Mouse (Mus musculus) limb, embryonic 14.5 days (tissue): ENCODE measurements around the gene Zfp580. TPM values are rescaled to one million over a fixed set of nuclear protein-coding genes. Genes with fewer than 3 reads are reported as not detected.
"Not testable (repeated sequence)": the region's sequence is repeated elsewhere in the genome, so short reads cannot be mapped to it uniquely, and the experiment has no call there.

Experiments used
- ATAC-seq: fragments of 200-750 bp; cut with Nextera tagmentation; 2 replicates; pipeline ENCODE4 v1.8.0; 2017; ENCODE audit warnings: low read depth, moderate number of reproducible peaks, moderate TSS enrichment; ENCODE audit not compliant: low FRiP score
- DNase-seq: peaks from one replicate; pipeline ENCODE4 v3.0.0-alpha.2; 2015; ENCODE audit warnings: low spot score
- H3K27ac ChIP-seq: fragments of 300-500 bp; sonication (generic); replicated peaks from 2 replicates; pipeline ENCODE4 v1.5.1; 2014; ENCODE audit warnings: low read depth, mild to moderate bottlenecking, low read length, moderate library complexity, mixed read lengths
- H3K27me3 ChIP-seq: fragments of 300-500 bp; sonication (generic); 2 replicates; pipeline ENCODE4 v1.6.1; 2014; ENCODE audit warnings: low read length, mixed read lengths; ENCODE audit not compliant: control insufficient read depth, insufficient read depth
- H3K36me3 ChIP-seq: fragments of 300-500 bp; sonication (generic); 2 replicates; pipeline ENCODE4 v1.6.1; 2014; ENCODE audit warnings: mild to moderate bottlenecking, low read length, moderate library complexity, mixed read lengths; ENCODE audit not compliant: control insufficient read depth, insufficient read depth
- H3K4me1 ChIP-seq: fragments of 300-500 bp; sonication (generic); 2 replicates; pipeline ENCODE4 v1.6.1; 2014; ENCODE audit warnings: antibody characterized with exemption, low read length, mixed read lengths; ENCODE audit not compliant: control insufficient read depth, insufficient read depth
- H3K4me2 ChIP-seq: fragments of 300-500 bp; sonication (generic); replicated peaks from 2 replicates; pipeline ENCODE4 v1.6.1; 2014; ENCODE audit warnings: low read depth, mild to moderate bottlenecking, low read length, moderate library complexity; ENCODE audit not compliant: severe bottlenecking
- H3K4me3 ChIP-seq: fragments of 300-500 bp; sonication (generic); replicated peaks from 2 replicates; pipeline ENCODE4 v1.5.1; 2014; ENCODE audit warnings: low read length
- H3K9ac ChIP-seq: fragments of 300-500 bp; sonication (generic); 2 replicates; pipeline ENCODE4 v1.6.1; 2014; ENCODE audit warnings: mild to moderate bottlenecking, low read depth, low read length, moderate library complexity; ENCODE audit not compliant: severe bottlenecking
- H3K9me3 ChIP-seq: fragments of 300-500 bp; sonication (generic); 2 replicates; pipeline ENCODE4 v1.6.1; 2016; ENCODE audit warnings: low read length; ENCODE audit not compliant: control insufficient read depth
- POLR2A ChIP-seq: fragments of 200-500 bp; IDR thresholded peaks from 2 replicates; pipeline ENCODE4 v1.8.0; 2012; ENCODE audit warnings: inconsistent platforms, mild to moderate bottlenecking, moderate library complexity, borderline replicate concordance; ENCODE audit not compliant: insufficient read depth, insufficient read length; ENCODE audit errors: extremely low read depth
- WGBS: fragments of 180-500 bp; shearing (Covaris S2); extraction: QIAGEN DNeasy Blood & Tissue Kit; methylation state at CpG from one replicate; pipeline ENCODE4 v1.1.7; 2014; 5-methylcytosine and 5-hydroxymethylcytosine counted together
- polyA plus RNA-seq, 2 experiments: library from polyadenylated mRNA; depleted of rRNA in 1 of 2; stranded (reverse) in 1 of 2; unstranded in 1 of 2; fragments of >200 nt; fragmentation: Nextera tagmentation in 1 of 2; extraction: Ambion mirVana in 1 of 2; gene quantifications; 2 replicates each; pipeline versions ENCODE4 v1.2.1 to v1.2.3; 2012 to 2014

The Zfp580 gene
- polyA plus RNA-seq, 2 experiments = 47.5 to 49.7 TPM

- H3K4me1 ChIP-seq = peaks cover 17% of the 10 kb centered on the region
- 97% methylated on average over 21 of the region's 21 CpGs for WGBS
- no peak for TF ChIP-seq POLR2A
- no peak overlapping the region for H3K9ac ChIP-seq
- no peak for ATAC-seq
- peaks cover 11% of the 10 kb centered on the region for H3K36me3 ChIP-seq
- DNase-seq = no peak
- no peak overlapping the region for H3K4me2 ChIP-seq
- H3K27me3 ChIP-seq = no peaks in the 10 kb centered on the region
- no peak overlapping the region for H3K27ac ChIP-seq
- no peaks in the 10 kb centered on the region for H3K9me3 ChIP-seq
- H3K4me3 ChIP-seq = no peak overlapping the region
These were observed 33.4 kb upstream of the Zfp580 start for GRCm38 (mm10) chr7:5017931-5018330.

DNA sequence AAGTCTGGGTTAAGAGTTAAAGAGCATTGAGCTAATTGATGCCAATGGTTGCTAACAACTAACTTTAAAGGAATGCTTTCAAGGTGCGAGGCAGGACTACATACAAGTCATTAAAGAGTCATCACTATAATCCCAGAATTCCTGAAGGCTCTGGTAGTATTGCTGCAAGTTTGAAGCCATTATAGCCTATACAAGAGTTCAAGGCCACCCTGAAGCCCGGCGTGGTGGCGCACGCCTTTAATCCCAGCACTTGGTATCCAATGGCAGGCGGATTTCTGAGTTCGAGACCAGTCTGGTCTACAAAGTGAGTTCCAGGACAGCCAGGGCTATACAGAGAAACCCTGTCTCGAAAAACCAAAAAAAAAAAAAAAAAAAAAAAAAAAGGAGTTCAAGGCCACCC, 31.8 kb upstream of the Zfp580 start:
- Histone ChIP-seq H3K4me3 (peak overlapping the region; percentile 90), H3K9ac (peak overlapping the region; percentile 93; the same call in 1 of the 2 replicates), H3K4me2 (peak overlapping the region; percentile 50), H3K4me1 (peaks cover 15% of the 10 kb centered on the region), H3K36me3 (peaks cover 26% of the 10 kb centered on the region), H3K27ac (peak overlapping the region; percentile 95)
- WGBS = 20% methylated on average over 8 of the region's 8 CpGs
- H3K27me3 ChIP-seq, ATAC-seq, H3K9me3 ChIP-seq, DNase-seq: not testable (repeated sequence)

- no peaks in the 10 kb centered on the region for H3K27me3 ChIP-seq
- TF ChIP-seq POLR2A = peak; percentile 84; the same call in 1 of the 2 replicates
- peaks cover 15% of the 10 kb centered on the region for H3K4me1 ChIP-seq
- peaks cover 31% of the 10 kb centered on the region for H3K36me3 ChIP-seq
- ATAC-seq (peak; percentile 91), DNase-seq (peak; percentile 100)
- peak within 1 kb of the TSS; percentile 90 for H3K4me3 ChIP-seq
- WGBS = under 1% methylated on average over 36 of the region's 49 CpGs
- no peaks in the 10 kb centered on the region for H3K9me3 ChIP-seq
- peak within 1 kb of the TSS; percentile 93 for H3K9ac ChIP-seq
- H3K27ac ChIP-seq = peak within 1 kb of the TSS; percentile 95
- H3K4me2 ChIP-seq = peak within 1 kb of the TSS; percentile 84
These were observed 31.2 kb upstream of the Zfp580 start, which contains the start of the genes Zfp865 and Ccdc106 for GRCm38 (mm10) chr7:5020000-5020681. Gene Zfp865 (plus strand): TSS chr7:5020376. Gene Ccdc106 (plus strand): TSS chr7:5020553.

GRCm38 (mm10) chr7:5020685-5021084, 30.7 kb upstream of the Zfp580 start:
- Histone ChIP-seq H3K27ac (peak overlapping the region; percentile 95), H3K9ac (peak overlapping the region; percentile 93), H3K9me3 (no peaks in the 10 kb centered on the region), H3K36me3 (peaks cover 31% of the 10 kb centered on the region), H3K4me1 (peaks cover 15% of the 10 kb centered on the region), H3K4me3 (peak overlapping the region; percentile 90), H3K4me2 (peak overlapping the region; percentile 84), H3K27me3 (no peaks in the 10 kb centered on the region)
- no peak for TF ChIP-seq POLR2A
- ATAC-seq = no peak
- 0% methylated on average over 10 of the region's 15 CpGs for WGBS
- DNase-seq = no peak

DNA sequence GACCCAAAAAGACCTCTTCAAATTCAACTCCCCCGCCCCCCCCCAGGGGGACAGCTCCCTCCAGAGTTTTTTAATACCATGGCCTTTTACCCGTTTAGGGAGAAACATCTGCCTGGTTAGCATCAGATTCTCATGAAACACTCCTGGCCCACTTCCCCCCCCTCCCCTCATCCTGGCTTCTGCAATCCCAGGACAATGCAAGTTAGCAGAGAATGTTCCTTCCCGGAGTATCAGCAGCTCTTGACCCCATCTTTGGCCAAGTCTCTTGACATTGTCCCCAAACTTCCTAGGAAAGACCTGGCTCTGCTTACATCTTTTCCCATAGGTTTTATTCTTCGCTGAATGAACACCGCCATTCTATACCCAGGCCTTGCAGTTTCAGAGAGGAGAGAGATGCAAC, 30.1 kb upstream of the Zfp580 start:
- 44% methylated on average over 5 of the region's 5 CpGs for WGBS
- Histone ChIP-seq H3K4me1 (peaks cover 15% of the 10 kb centered on the region), H3K36me3 (peaks cover 36% of the 10 kb centered on the region), H3K27me3 (no peaks in the 10 kb centered on the region), H3K4me2 (peak overlapping the region; percentile 84), H3K27ac (peak overlapping the region; percentile 95), H3K9ac (peak overlapping the region; percentile 93), H3K9me3 (no peaks in the 10 kb centered on the region), H3K4me3 (peak overlapping the region; percentile 90)
- ATAC-seq (no peak), DNase-seq (no peak)
- no peak for TF ChIP-seq POLR2A

GRCm38 (mm10) chr7:5029543-5029942, 21.8 kb upstream of the Zfp580 start:
- TF ChIP-seq POLR2A = no peak
- WGBS = 95% methylated on average over 22 of the region's 22 CpGs
- peaks cover 39% of the 10 kb centered on the region for H3K9me3 ChIP-seq
- no peak overlapping the region for H3K4me3 ChIP-seq
- no peaks in the 10 kb centered on the region for H3K4me1 ChIP-seq
- H3K4me2 ChIP-seq = no peak overlapping the region
- H3K27me3 ChIP-seq = no peaks in the 10 kb centered on the region
- no peak for ATAC-seq
- no peak for DNase-seq
- no peak overlapping the region for H3K27ac ChIP-seq
- peaks cover 90% of the 10 kb centered on the region for H3K36me3 ChIP-seq
- no peak overlapping the region for H3K9ac ChIP-seq
